Mouse (Mus musculus) urinary bladder, adult 18-20 months (tissue): ENCODE data around the gene Htr5a.

Source experiments
- DNase-seq, 2 experiments: peaks; one replicate each; pipeline ENCODE4 v3.0.0; 2022; ENCODE audit warnings: low spot score in 2 of 2, mixed read lengths in 2 of 2

The Htr5a gene

DNA sequence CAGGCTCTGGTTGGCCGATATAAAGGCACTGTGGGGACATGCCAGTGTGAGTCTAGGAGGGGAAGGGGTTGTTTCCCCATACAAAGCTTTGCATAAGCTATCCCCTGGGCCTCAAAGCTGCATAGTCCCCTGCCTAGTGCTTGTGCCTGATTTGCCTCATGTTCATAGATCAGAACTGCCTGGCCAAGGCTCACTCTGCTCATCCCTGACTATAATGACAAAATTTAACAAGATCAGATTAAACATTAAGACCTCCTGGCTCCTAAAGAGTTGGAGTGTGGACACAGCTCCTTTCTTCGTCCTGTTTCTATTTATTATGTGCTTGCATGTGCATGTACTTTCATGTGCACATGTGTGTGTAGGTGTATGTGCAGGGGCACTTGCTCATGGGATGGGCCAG is 39.3 kb downstream of the Htr5a start:
- DNase-seq, result no peak

DNA sequence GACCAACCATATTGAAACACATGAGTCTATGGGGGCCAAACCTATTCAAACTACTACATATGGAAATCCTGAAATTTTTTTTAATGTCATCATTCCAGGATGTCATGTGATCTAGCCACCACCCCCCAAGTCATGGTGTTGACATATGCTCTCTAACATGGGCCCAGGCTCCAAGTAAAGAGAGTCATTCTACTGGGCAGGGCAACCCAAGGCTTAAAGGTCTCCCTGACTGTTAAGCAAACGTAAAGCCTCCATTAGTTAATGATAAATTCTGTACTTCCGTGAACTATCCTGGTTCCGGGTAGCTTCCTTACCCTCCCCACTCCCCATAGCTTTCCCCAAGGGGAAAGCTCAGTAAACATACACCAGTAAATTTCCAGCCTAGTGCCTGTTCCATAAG is 46.1 kb downstream of the Htr5a start:
- no peak for DNase-seq

DNA sequence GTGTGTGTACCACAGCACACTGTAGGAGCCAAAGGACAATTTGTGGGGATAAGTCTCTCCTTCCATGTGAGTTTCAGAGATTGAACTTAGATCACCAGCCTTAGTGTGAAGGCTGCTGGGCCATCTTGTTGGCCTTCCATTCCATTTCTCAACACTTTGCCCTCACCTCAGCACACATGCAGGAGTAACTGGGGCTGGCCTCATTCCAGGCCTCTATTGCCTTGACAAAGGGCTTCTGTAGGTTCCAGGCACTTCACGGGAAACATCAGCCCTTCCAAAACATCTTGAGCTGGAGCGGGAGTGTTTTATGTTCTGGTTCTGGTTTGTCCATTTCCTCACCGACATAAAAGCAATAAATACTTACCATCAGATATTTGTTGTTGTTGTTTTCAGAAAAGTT is 54.0 kb downstream of the Htr5a start:
- DNase-seq, result no peak

DNA sequence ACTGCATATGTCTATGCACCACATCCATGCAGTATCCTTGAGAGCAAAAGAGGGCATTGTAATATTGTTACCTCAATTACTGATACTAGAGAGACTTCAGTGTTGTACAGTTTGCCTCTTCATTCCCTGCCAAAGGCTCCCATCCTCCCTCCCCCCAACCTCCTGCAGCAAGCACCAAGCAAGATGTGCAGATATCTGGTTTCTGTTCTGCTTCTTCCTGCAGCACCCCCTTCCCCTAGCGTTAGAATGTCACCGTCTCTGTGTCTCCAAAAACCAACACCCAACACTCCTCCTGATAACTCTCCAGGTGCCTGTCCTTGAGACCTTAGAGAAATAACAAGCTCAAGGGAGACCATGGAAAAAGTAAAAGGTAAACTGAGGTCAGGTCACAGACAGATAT is 57.8 kb downstream of the Htr5a start:
- DNase-seq, result no peak

DNA sequence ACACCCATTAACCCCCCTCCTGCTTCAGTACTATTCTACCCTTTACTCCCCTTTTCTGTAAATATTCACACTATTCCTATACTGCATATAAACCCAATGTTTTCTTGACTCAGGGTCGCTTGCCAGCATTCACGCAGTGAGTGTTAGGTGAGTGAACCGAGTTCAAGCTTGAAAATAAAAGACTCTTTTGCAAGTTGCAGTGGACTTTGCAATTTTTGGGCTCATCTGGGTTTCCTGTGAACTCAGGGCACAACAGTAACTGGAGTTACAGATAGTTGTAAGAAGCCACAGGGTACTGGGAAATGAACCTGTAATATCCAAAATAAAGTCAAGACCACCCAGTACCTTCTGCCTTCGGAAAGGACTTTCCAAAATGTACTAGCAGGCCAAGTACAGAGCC is 58.2 kb downstream of the Htr5a start:
- no peak for DNase-seq
